In the genomic region with DNA sequence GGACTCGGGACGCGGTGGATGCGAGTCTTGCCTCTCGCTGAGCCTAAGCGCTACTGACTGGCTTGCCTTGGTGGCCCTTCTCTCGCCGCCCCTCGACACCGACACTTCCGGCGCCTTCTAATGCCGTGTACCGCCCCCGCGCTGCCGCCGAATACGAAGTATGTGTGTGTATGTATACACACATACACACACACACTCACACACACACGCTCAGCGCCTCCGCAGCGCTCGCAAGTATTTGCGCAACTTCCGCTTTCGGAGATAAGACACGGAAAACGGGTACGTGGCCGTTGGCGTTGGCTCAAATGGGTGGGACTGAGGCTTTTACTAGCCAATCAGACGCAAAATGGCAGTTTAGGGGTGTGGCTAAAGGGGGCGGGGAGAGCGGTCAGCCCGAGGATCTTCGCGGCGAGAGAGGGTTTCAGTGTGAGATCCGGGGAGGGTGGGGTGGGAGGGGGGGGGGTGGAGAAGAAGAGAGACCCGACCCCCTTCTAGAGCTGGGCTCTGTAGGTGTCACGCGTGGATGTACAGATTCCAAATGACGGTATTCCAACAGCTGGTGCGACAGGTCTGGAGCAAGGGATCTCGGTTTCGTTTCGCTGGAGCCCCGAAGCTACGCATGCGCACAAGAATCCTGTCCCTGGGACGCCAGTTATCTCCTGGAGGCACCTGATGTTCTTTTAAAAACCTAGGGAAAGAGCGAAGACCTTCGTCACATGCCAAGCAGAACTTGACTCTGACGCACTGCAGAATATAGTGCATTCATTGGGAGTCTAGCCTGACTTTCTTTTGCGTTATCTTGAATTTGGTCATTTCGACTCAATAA, we compare ENCODE assay signal across 7 mouse cellular contexts. TPM values are rescaled to one million over a fixed set of nuclear protein-coding genes. Genes with fewer than 3 reads are reported as not detected.
A peak's percentile ranks its signal among the peaks of the same experiment; 100 is the strongest.
DNase-seq lines count a peak whose midpoint lies in the region; ATAC-seq lines count a peak whose summit lies in the region.

A gene (minus strand): TSS at position 244 of the 826 bp plus-strand sequence.

- H3K4me1 ChIP-seq in embryonic facial prominence, embryonic 12.5 days, result peaks cover 23% of the 10 kb centered on the region
- peaks cover 5% of the 10 kb centered on the region; the same call in 1 of the 2 replicates for H3K4me1 ChIP-seq in limb, embryonic 11.5 days (ENCODE audit: control insufficient read depth, insufficient read depth, low read length)
- peaks cover 22% of the 10 kb centered on the region for H3K4me1 ChIP-seq in midbrain, embryonic 14.5 days (ENCODE audit: control insufficient read depth, insufficient read depth, low read length)

- H3K4me2 ChIP-seq in embryonic facial prominence, embryonic 12.5 days (replicated peaks), result peak within 1 kb of the TSS; percentile 78
- peak within 1 kb of the TSS; percentile 73 for H3K4me2 ChIP-seq in limb, embryonic 11.5 days (ENCODE audit: low read depth, severe bottlenecking)
- H3K4me2 ChIP-seq in midbrain, embryonic 14.5 days (ENCODE audit: low read length), result peak within 1 kb of the TSS; percentile 88

- H3K27ac ChIP-seq in embryonic facial prominence, embryonic 12.5 days, result peak within 1 kb of the TSS; percentile 85
- no peak within 1 kb of the TSS for H3K27ac ChIP-seq in limb, embryonic 11.5 days (replicated peaks; ENCODE audit: low read depth, low read length)
- H3K27ac ChIP-seq in midbrain, embryonic 14.5 days (replicated peaks; ENCODE audit: low read depth, low read length), result peak within 1 kb of the TSS; percentile 82

- DNase-seq in adrenal gland, postnatal 25 days, result peak; percentile 95
- DNase-seq in heart, adult 11 months, result peak; percentile 100
- DNase-seq in kidney, adult 18-20 months, result peak; percentile 99
- DNase-seq in limb, embryonic 11.5 days (ENCODE audit: low spot score), result peak; percentile 95
- peak; percentile 99 for DNase-seq in midbrain, embryonic 14.5 days
- peak; percentile 95 to 97 for DNase-seq in spleen, adult 18-20 months

- H3K9ac ChIP-seq in embryonic facial prominence, embryonic 12.5 days, result peak within 1 kb of the TSS; percentile 61
- peak within 1 kb of the TSS; percentile 49 for H3K9ac ChIP-seq in limb, embryonic 11.5 days (ENCODE audit: low read length)
- H3K9ac ChIP-seq in midbrain, embryonic 14.5 days (replicated peaks; ENCODE audit: low read length), result peak within 1 kb of the TSS; percentile 65

- no peaks in the 10 kb centered on the region for H3K36me3 ChIP-seq in embryonic facial prominence, embryonic 12.5 days
- no peaks in the 10 kb centered on the region for H3K36me3 ChIP-seq in limb, embryonic 11.5 days (ENCODE audit: control insufficient read depth, insufficient read depth, low read length)
- H3K36me3 ChIP-seq in midbrain, embryonic 14.5 days (ENCODE audit: control insufficient read depth, insufficient read depth, low read length), result no peaks in the 10 kb centered on the region

- H3K4me3 ChIP-seq in embryonic facial prominence, embryonic 12.5 days, result peak within 1 kb of the TSS; percentile 59
- H3K4me3 ChIP-seq in limb, embryonic 11.5 days (ENCODE audit: low read depth, low read length), result peak within 1 kb of the TSS; percentile 57
- peak within 1 kb of the TSS; percentile 68 for H3K4me3 ChIP-seq in midbrain, embryonic 14.5 days (replicated peaks; ENCODE audit: low read depth, low read length)

- H3K9me3 ChIP-seq in embryonic facial prominence, embryonic 12.5 days, result no peaks in the 10 kb centered on the region
- H3K9me3 ChIP-seq in limb, embryonic 11.5 days (ENCODE audit: control insufficient read depth, low read length), result no peaks in the 10 kb centered on the region
- H3K9me3 ChIP-seq in midbrain, embryonic 14.5 days (ENCODE audit: control insufficient read depth, low read length), result no peaks in the 10 kb centered on the region

- H3K27me3 ChIP-seq in embryonic facial prominence, embryonic 12.5 days, result no peaks in the 10 kb centered on the region
- H3K27me3 ChIP-seq in limb, embryonic 11.5 days (ENCODE audit: control insufficient read depth, insufficient read depth, low read length), result no peaks in the 10 kb centered on the region
- H3K27me3 ChIP-seq in midbrain, embryonic 14.5 days (ENCODE audit: control insufficient read depth, insufficient read depth, low read length), result no peaks in the 10 kb centered on the region

- ATAC-seq in embryonic facial prominence, embryonic 12.5 days (ENCODE audit: insufficient number of reproducible peaks, insufficient read depth, low FRiP score, low TSS enrichment), result peak; percentile 95
- peak; percentile 93 for ATAC-seq in limb, embryonic 11.5 days (ENCODE audit: insufficient number of reproducible peaks, low FRiP score, low TSS enrichment, low read depth)
- peak; percentile 95 for ATAC-seq in midbrain, embryonic 14.5 days (ENCODE audit: low FRiP score, low TSS enrichment)

- 1% methylated on average over 57 of the region's 57 CpGs for WGBS in embryonic facial prominence, embryonic 12.5 days
- 1% methylated on average over 57 of the region's 57 CpGs for WGBS in limb, embryonic 11.5 days
- 1% methylated on average over 57 of the region's 57 CpGs for WGBS in midbrain, embryonic 14.5 days

RNA-seq across cellular contexts. Expression of the gene that starts here (rescaled TPM):
- total RNA-seq in adrenal gland, postnatal 25 days (2021), result 18.9 and 19.0 TPM in 2 replicates
- 16.6 and 18.1 TPM in 2 replicates for polyA plus RNA-seq in embryonic facial prominence, embryonic 12.5 days (2016; fragmentation: Nextera tagmentation; extraction: Ambion mirVana)
- polyA plus RNA-seq in limb, embryonic 11.5 days (2014; fragmentation: Nextera tagmentation; extraction: Ambion mirVana), result 12.2 and 14.0 TPM in 2 replicates
- 5.8 and 8.9 TPM in 2 replicates for polyA plus RNA-seq in midbrain, embryonic 14.5 days (2014; fragmentation: Nextera tagmentation; extraction: Ambion mirVana)
